Mouse (Mus musculus) c-Kit-positive CD71-positive TER-119-positive erythroid progenitor cells, embryonic 14.5 days (primary cell): ENCODE data around the gene Camkmt.

Experiments
- DNase-seq: peaks from one replicate; pipeline ENCODE4 v3.0.0-alpha.2; 2013; ENCODE audit warnings: low spot score

The Camkmt gene

GRCm38 (mm10) chr17:85291601-85292000 is 201.2 kb downstream of the Camkmt start:
- DNase-seq, result no peak

- no peak for DNase-seq
These were observed 201.9 kb downstream of the Camkmt start for GRCm38 (mm10) chr17:85292276-85292675.

GRCm38 (mm10) chr17:85303686-85304085 is 213.3 kb downstream of the Camkmt start:
- DNase-seq, result no peak

- DNase-seq, result no peak
These were observed 218.2 kb downstream of the Camkmt start for GRCm38 (mm10) chr17:85308566-85308965.

- no peak for DNase-seq
These were observed 218.7 kb downstream of the Camkmt start for GRCm38 (mm10) chr17:85309046-85309445.

- no peak for DNase-seq
These were observed 221.0 kb downstream of the Camkmt start for GRCm38 (mm10) chr17:85311348-85311747.

- no peak for DNase-seq
These were observed 228.0 kb downstream of the Camkmt start for GRCm38 (mm10) chr17:85318401-85318800.

GRCm38 (mm10) chr17:85319779-85320300 is 229.5 kb downstream of the Camkmt start:
- DNase-seq, result no peak

GRCm38 (mm10) chr17:85328901-85329300 is 238.5 kb downstream of the Camkmt start:
- DNase-seq, result no peak

- no peak for DNase-seq
These were observed 245.1 kb downstream of the Camkmt start for GRCm38 (mm10) chr17:85335464-85335863.

GRCm38 (mm10) chr17:85337666-85338065 is 247.3 kb downstream of the Camkmt start:
- DNase-seq, result no peak

GRCm38 (mm10) chr17:85341134-85341700 is 250.9 kb downstream of the Camkmt start:
- no peak for DNase-seq

- no peak for DNase-seq
These were observed 252.1 kb downstream of the Camkmt start for GRCm38 (mm10) chr17:85342471-85342870.

GRCm38 (mm10) chr17:85343435-85343834 is 253.1 kb downstream of the Camkmt start:
- no peak for DNase-seq

GRCm38 (mm10) chr17:85346701-85347100 is 256.3 kb downstream of the Camkmt start:
- no peak for DNase-seq

GRCm38 (mm10) chr17:85349331-85349935 is 259.1 kb downstream of the Camkmt start:
- DNase-seq, result no peak

GRCm38 (mm10) chr17:85351301-85351700 is 260.9 kb downstream of the Camkmt start:
- DNase-seq, result no peak

- no peak for DNase-seq
These were observed 262.4 kb downstream of the Camkmt start for GRCm38 (mm10) chr17:85352731-85353130.

- no peak for DNase-seq
These were observed 262.8 kb downstream of the Camkmt start for GRCm38 (mm10) chr17:85353191-85353590.

- no peak for DNase-seq
These were observed 263.3 kb downstream of the Camkmt start for GRCm38 (mm10) chr17:85353636-85354035.

- no peak for DNase-seq
These were observed 265.0 kb downstream of the Camkmt start for GRCm38 (mm10) chr17:85355356-85355755.

GRCm38 (mm10) chr17:85361006-85361405 is 270.7 kb downstream of the Camkmt start:
- DNase-seq, result no peak

- no peak for DNase-seq
These were observed 277.0 kb downstream of the Camkmt start for GRCm38 (mm10) chr17:85367319-85367718.

- DNase-seq, result no peak
These were observed 278.4 kb downstream of the Camkmt start for GRCm38 (mm10) chr17:85368776-85369175.
